Mouse (Mus musculus): ENCODE results near the gene Scn5a. TPM values are rescaled to one million over a fixed set of nuclear protein-coding genes. Genes with fewer than 3 reads are reported as not detected.

Gene Scn5a
- polyA plus RNA-seq, 1 experiment: 13.6 TPM

DNA sequence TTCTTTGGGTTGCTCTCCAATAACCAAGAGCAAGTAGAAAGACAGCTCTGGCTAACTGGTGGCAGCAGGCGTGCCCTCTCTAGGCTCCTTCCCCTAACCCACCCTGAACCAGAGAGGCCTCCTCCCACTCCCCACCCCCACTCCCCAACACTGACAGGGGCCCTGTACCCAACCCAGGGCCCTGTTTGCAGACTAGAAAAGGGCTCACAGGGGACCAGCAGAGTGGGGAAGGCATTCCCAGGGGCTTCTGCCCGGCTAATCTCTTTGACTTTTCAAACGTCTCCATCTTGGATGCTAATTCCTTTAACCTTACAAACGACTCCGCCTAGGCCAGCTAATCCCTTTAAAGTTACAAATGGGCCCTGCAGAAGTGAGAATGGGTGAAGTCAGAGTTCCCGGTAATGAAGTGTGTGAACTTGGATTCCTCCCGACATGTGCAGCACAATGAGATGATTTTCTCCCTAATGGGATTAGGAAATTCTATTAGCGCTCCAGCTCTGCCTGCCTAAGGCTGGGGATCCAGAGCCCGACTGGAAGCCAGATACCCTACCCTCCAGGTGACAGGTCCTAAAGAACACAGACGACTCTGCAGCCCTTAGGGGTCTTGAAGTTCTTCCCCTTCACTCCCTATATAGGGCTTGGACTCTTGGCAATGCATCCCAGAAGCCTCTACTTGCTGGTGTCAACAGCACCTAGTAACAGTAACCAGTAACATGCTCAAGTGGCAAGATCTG is 47.0 kb downstream of the Scn5a start:
- no peak overlapping the region for H3K4me3 ChIP-seq (ENCODE audit: insufficient read depth, poor library complexity, severe bottlenecking)
- no peaks in the 10 kb centered on the region for H3K79me3 ChIP-seq (ENCODE audit: low read depth)
- H3ac ChIP-seq (ENCODE audit: control insufficient read depth, insufficient read length, low read depth): no peak overlapping the region
- no peaks in the 10 kb centered on the region for H3K36me3 ChIP-seq (ENCODE audit: control insufficient read depth, insufficient read depth)
- H3K79me2 ChIP-seq (ENCODE audit: control insufficient read depth, insufficient read depth): no peaks in the 10 kb centered on the region
- H3K27me3 ChIP-seq (ENCODE audit: control insufficient read depth, insufficient read depth, insufficient read length): no peaks in the 10 kb centered on the region
- TF ChIP-seq MAX (IDR thresholded peaks at IDR 0.05): no peak
- no peak for TF ChIP-seq MYOG (IDR thresholded peaks at IDR 0.05; ENCODE audit: control insufficient read depth, extremely low read depth, insufficient read length)
- TF ChIP-seq CEBPB (IDR thresholded peaks at IDR 0.05; ENCODE audit: low read depth): no peak
- no peak for TF ChIP-seq FOSL1 (IDR thresholded peaks at IDR 0.05; ENCODE audit: insufficient read depth, low read length, poor library complexity, severe bottlenecking)

- Histone ChIP-seq H3ac (ENCODE audit: control insufficient read depth, insufficient read length, low read depth) (no peak overlapping the region), H3K4me3 (ENCODE audit: insufficient read depth, poor library complexity, severe bottlenecking) (no peak overlapping the region), H3K79me3 (ENCODE audit: low read depth) (no peaks in the 10 kb centered on the region), H3K79me2 (ENCODE audit: control insufficient read depth, insufficient read depth) (no peaks in the 10 kb centered on the region), H3K27me3 (ENCODE audit: control insufficient read depth, insufficient read depth, insufficient read length) (no peaks in the 10 kb centered on the region), H3K36me3 (ENCODE audit: control insufficient read depth, insufficient read depth) (no peaks in the 10 kb centered on the region)
- TF ChIP-seq MYOG (IDR thresholded peaks at IDR 0.05; ENCODE audit: control insufficient read depth, extremely low read depth, insufficient read length): no peak
- no peak for TF ChIP-seq MYOD1 (IDR thresholded peaks at IDR 0.05; ENCODE audit: control insufficient read depth, insufficient read length, low read depth)
- TF ChIP-seq MAX (IDR thresholded peaks at IDR 0.05): no peak
- TF ChIP-seq CEBPB (IDR thresholded peaks at IDR 0.05; ENCODE audit: low read depth): no peak
- TF ChIP-seq FOSL1 (IDR thresholded peaks at IDR 0.05; ENCODE audit: insufficient read depth, low read length, poor library complexity, severe bottlenecking): no peak
- TF ChIP-seq CTCF (IDR thresholded peaks at IDR 0.05; ENCODE audit: control insufficient read depth, insufficient read depth, insufficient read length): no peak
- no peak for TF ChIP-seq USF1 (IDR thresholded peaks at IDR 0.05; ENCODE audit: low read depth)
Measured at GRCm38 (mm10) chr9:119524511-119524910, 54.3 kb downstream of the Scn5a start.

- Histone ChIP-seq H3K4me3 (ENCODE audit: insufficient read depth, poor library complexity, severe bottlenecking) (no peak overlapping the region), H3K79me2 (ENCODE audit: control insufficient read depth, insufficient read depth) (no peaks in the 10 kb centered on the region), H3ac (ENCODE audit: control insufficient read depth, insufficient read length, low read depth) (no peak overlapping the region), H3K79me3 (ENCODE audit: low read depth) (no peaks in the 10 kb centered on the region), H3K27me3 (ENCODE audit: control insufficient read depth, insufficient read depth, insufficient read length) (no peaks in the 10 kb centered on the region), H3K36me3 (ENCODE audit: control insufficient read depth, insufficient read depth) (no peaks in the 10 kb centered on the region)
- TF ChIP-seq MAX (IDR thresholded peaks at IDR 0.05): no peak
- TF ChIP-seq CTCF (IDR thresholded peaks at IDR 0.05; ENCODE audit: control insufficient read depth, insufficient read depth, insufficient read length): no peak
- TF ChIP-seq MYOD1 (IDR thresholded peaks at IDR 0.05; ENCODE audit: control insufficient read depth, insufficient read length, low read depth): no peak
- no peak for TF ChIP-seq FOSL1 (IDR thresholded peaks at IDR 0.05; ENCODE audit: insufficient read depth, low read length, poor library complexity, severe bottlenecking)
- no peak for TF ChIP-seq USF1 (IDR thresholded peaks at IDR 0.05; ENCODE audit: low read depth)
- no peak for TF ChIP-seq MYOG (IDR thresholded peaks at IDR 0.05; ENCODE audit: control insufficient read depth, extremely low read depth, insufficient read length)
Measured at GRCm38 (mm10) chr9:119523301-119523700, 55.5 kb downstream of the Scn5a start.

- Histone ChIP-seq H3K79me3 (ENCODE audit: low read depth) (no peaks in the 10 kb centered on the region), H3K27me3 (ENCODE audit: control insufficient read depth, insufficient read depth, insufficient read length) (no peaks in the 10 kb centered on the region), H3K36me3 (ENCODE audit: control insufficient read depth, insufficient read depth) (no peaks in the 10 kb centered on the region), H3ac (ENCODE audit: control insufficient read depth, insufficient read length, low read depth) (no peak overlapping the region), H3K79me2 (ENCODE audit: control insufficient read depth, insufficient read depth) (no peaks in the 10 kb centered on the region), H3K4me3 (ENCODE audit: insufficient read depth, poor library complexity, severe bottlenecking) (no peak overlapping the region)
- TF ChIP-seq MYOD1 (IDR thresholded peaks at IDR 0.05; ENCODE audit: control insufficient read depth, insufficient read length, low read depth): no peak
- TF ChIP-seq FOSL1 (IDR thresholded peaks at IDR 0.05; ENCODE audit: insufficient read depth, low read length, poor library complexity, severe bottlenecking): no peak
- no peak for TF ChIP-seq MAX (IDR thresholded peaks at IDR 0.05)
- TF ChIP-seq MYOG (IDR thresholded peaks at IDR 0.05; ENCODE audit: control insufficient read depth, extremely low read depth, insufficient read length): no peak
- no peak for TF ChIP-seq CEBPB (IDR thresholded peaks at IDR 0.05; ENCODE audit: low read depth)
- no peak for TF ChIP-seq USF1 (IDR thresholded peaks at IDR 0.05; ENCODE audit: low read depth)
- TF ChIP-seq CTCF (IDR thresholded peaks at IDR 0.05; ENCODE audit: control insufficient read depth, insufficient read depth, insufficient read length): no peak
Measured at GRCm38 (mm10) chr9:119519116-119519515, 59.7 kb downstream of the Scn5a start.

DNA sequence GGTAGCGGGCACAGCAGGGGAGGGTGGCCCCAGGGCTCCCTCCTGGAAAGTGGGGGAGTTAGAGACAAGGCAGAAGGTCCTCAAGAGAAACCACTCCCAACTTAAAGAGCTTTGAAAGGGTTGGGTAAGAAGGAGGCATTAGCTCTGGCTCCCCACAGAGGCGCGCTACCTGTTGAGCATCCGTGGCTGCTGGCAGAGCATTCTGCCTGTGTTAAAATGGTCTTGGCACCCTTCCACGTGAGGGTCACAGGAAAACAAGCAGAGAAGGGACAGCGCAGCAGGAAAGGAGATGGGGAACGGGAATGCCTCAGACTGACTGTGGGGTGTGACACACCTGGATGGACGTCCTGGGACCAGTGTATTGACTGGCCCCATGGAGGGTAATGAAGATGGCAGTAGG is 60.6 kb downstream of the Scn5a start:
- Histone ChIP-seq H3K4me3 (ENCODE audit: insufficient read depth, poor library complexity, severe bottlenecking) (no peak overlapping the region), H3K79me2 (ENCODE audit: control insufficient read depth, insufficient read depth) (no peaks in the 10 kb centered on the region), H3K27me3 (ENCODE audit: control insufficient read depth, insufficient read depth, insufficient read length) (no peaks in the 10 kb centered on the region), H3K79me3 (ENCODE audit: low read depth) (no peaks in the 10 kb centered on the region), H3K36me3 (ENCODE audit: control insufficient read depth, insufficient read depth) (no peaks in the 10 kb centered on the region), H3ac (ENCODE audit: control insufficient read depth, insufficient read length, low read depth) (no peak overlapping the region)
- TF ChIP-seq MAX (IDR thresholded peaks at IDR 0.05) (no peak), CEBPB (IDR thresholded peaks at IDR 0.05; ENCODE audit: low read depth) (no peak), FOSL1 (IDR thresholded peaks at IDR 0.05; ENCODE audit: insufficient read depth, low read length, poor library complexity, severe bottlenecking) (no peak), CTCF (IDR thresholded peaks at IDR 0.05; ENCODE audit: control insufficient read depth, insufficient read depth, insufficient read length) (no peak), MYOD1 (IDR thresholded peaks at IDR 0.05; ENCODE audit: control insufficient read depth, insufficient read length, low read depth) (no peak), USF1 (IDR thresholded peaks at IDR 0.05; ENCODE audit: low read depth) (no peak), MYOG (IDR thresholded peaks at IDR 0.05; ENCODE audit: control insufficient read depth, extremely low read depth, insufficient read length) (no peak)

DNA sequence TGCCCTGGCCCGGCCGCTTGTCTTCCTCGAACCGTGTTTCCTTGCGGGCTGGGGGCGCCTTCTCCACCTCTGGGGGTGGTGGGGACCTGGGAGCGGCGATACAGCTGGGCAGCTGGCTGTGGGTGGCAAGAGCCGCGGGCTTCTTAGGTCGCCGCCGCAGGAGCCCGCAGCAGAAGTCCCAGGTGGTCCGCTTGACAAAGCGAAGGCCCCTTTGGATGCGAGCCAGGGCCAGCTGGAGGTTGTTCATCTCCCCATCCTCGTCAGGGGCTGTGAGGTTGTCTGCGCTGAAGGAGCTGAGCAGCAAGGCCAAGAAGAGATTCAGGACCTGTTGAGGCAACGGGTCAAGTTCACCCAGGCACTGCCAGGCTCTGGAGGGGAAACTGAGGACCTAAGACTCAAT is 61.3 kb downstream of the Scn5a start:
- no peak for TF ChIP-seq USF1 (IDR thresholded peaks at IDR 0.05; ENCODE audit: low read depth)
- TF ChIP-seq MYOD1 (IDR thresholded peaks at IDR 0.05; ENCODE audit: control insufficient read depth, insufficient read length, low read depth): no peak
- no peak for TF ChIP-seq CTCF (IDR thresholded peaks at IDR 0.05; ENCODE audit: control insufficient read depth, insufficient read depth, insufficient read length)
- no peak for TF ChIP-seq MYOG (IDR thresholded peaks at IDR 0.05; ENCODE audit: control insufficient read depth, extremely low read depth, insufficient read length)
- TF ChIP-seq MAX (IDR thresholded peaks at IDR 0.05): no peak
- TF ChIP-seq CEBPB (IDR thresholded peaks at IDR 0.05; ENCODE audit: low read depth): no peak
- TF ChIP-seq FOSL1 (IDR thresholded peaks at IDR 0.05; ENCODE audit: insufficient read depth, low read length, poor library complexity, severe bottlenecking): no peak
- H3K27me3 ChIP-seq (ENCODE audit: control insufficient read depth, insufficient read depth, insufficient read length): no peaks in the 10 kb centered on the region
- H3ac ChIP-seq (ENCODE audit: control insufficient read depth, insufficient read length, low read depth): no peak overlapping the region
- H3K79me3 ChIP-seq (ENCODE audit: low read depth): no peaks in the 10 kb centered on the region
- no peak overlapping the region for H3K4me3 ChIP-seq (ENCODE audit: insufficient read depth, poor library complexity, severe bottlenecking)
- no peaks in the 10 kb centered on the region for H3K36me3 ChIP-seq (ENCODE audit: control insufficient read depth, insufficient read depth)
- no peaks in the 10 kb centered on the region for H3K79me2 ChIP-seq (ENCODE audit: control insufficient read depth, insufficient read depth)

All from C2C12 (cell line).